31 mouse cellular contexts compared by ENCODE assay signal in genomic region chr3:98934601-98935000, GRCm38 (mm10). TPM values are rescaled to one million over a fixed set of nuclear protein-coding genes. Genes with fewer than 3 reads are reported as not detected.
DNase-seq lines count a peak whose midpoint lies in the region; ATAC-seq and TF ChIP-seq lines count a peak whose summit lies in the region.
"Had no signal": no experiment of that assay in that cellular context is flagged by ENCODE, and none has a peak within 500 bp of the region (broad histone marks: within the 10 kb centered on the region; RNA-seq: fewer than 3 reads in every experiment).

No protein-coding gene starts in this region.

- no peak for TF ChIP-seq CTCF in liver, adult 2 months (IDR thresholded peaks at IDR 0.05; ENCODE audit: low read depth, low read length)
- no peak for TF ChIP-seq CTCF in intestine, postnatal 0 days (IDR thresholded peaks at IDR 0.05; ENCODE audit: low read depth)

- no peaks in the 10 kb centered on the region for H3K36me3 ChIP-seq in kidney, embryonic 15.5 days
- no peaks in the 10 kb centered on the region for H3K36me3 ChIP-seq in liver, adult 2 months (ENCODE audit: control insufficient read depth, insufficient read depth, low read length)
- H3K36me3 ChIP-seq in intestine, embryonic 15.5 days: no peaks in the 10 kb centered on the region
- no peaks in the 10 kb centered on the region for H3K36me3 ChIP-seq in intestine, postnatal 0 days (ENCODE audit: control insufficient read depth, insufficient read depth)
- H3K36me3 ChIP-seq: embryonic facial prominence, embryonic 13.5 days; embryonic facial prominence, embryonic 15.5 days; forebrain, embryonic 10.5 days; forebrain, embryonic 12.5 days; G1E had no signal

- no peaks in the 10 kb centered on the region for H3K27me3 ChIP-seq in kidney, embryonic 15.5 days
- 0 out of 2 replicates have a peak, but pooled peaks cover 2% of the 10 kb centered on the region for H3K27me3 ChIP-seq in liver, adult 2 months (ENCODE audit: control insufficient read depth, insufficient read depth, low read length)
- no peaks in the 10 kb centered on the region for H3K27me3 ChIP-seq in intestine, embryonic 15.5 days (replicated peaks)
- H3K27me3 ChIP-seq in intestine, postnatal 0 days (replicated peaks; ENCODE audit: control insufficient read depth, insufficient read depth, low read length): no peaks in the 10 kb centered on the region
- H3K27me3 ChIP-seq: CH12.LX; embryonic facial prominence, embryonic 13.5 days; embryonic facial prominence, embryonic 15.5 days; forebrain, embryonic 12.5 days; Patski had no signal

- H3K4me2 ChIP-seq in kidney, embryonic 15.5 days: no peak overlapping the region
- no peak overlapping the region for H3K4me2 ChIP-seq in intestine, embryonic 15.5 days (replicated peaks)
- no peak overlapping the region for H3K4me2 ChIP-seq in intestine, postnatal 0 days (replicated peaks; ENCODE audit: low read depth)
- H3K4me2 ChIP-seq: embryonic facial prominence, embryonic 13.5 days; embryonic facial prominence, embryonic 15.5 days; forebrain, embryonic 12.5 days had no signal

- no peak for ATAC-seq in kidney, embryonic 15.5 days (replicated peaks; ENCODE audit: low FRiP score)
- ATAC-seq in intestine, embryonic 15.5 days: peak; percentile 52; the same call in 1 of the 2 replicates
- ATAC-seq in intestine, postnatal 0 days: peak; percentile 57; the same call in 1 of the 2 replicates
- ATAC-seq: activated CD4-positive, CD25-positive, alpha-beta regulatory T cell, adult 4 months; CD4-positive, CD25-positive, alpha-beta regulatory T cell, adult 4 months; forebrain, embryonic 14.5 days; Patski had no signal

- H3K9ac ChIP-seq in kidney, embryonic 15.5 days: no peak overlapping the region
- H3K9ac ChIP-seq in liver, adult 2 months (ENCODE audit: low read depth, low read length): no peak overlapping the region
- H3K9ac ChIP-seq in intestine, embryonic 15.5 days: no peak overlapping the region
- no peak overlapping the region for H3K9ac ChIP-seq in intestine, postnatal 0 days (ENCODE audit: low read depth, low read length)
- H3K9ac ChIP-seq: embryonic facial prominence, embryonic 13.5 days; embryonic facial prominence, embryonic 15.5 days; forebrain, embryonic 12.5 days had no signal

- no peak for TF ChIP-seq POLR2A in liver, adult 2 months (IDR thresholded peaks at IDR 0.05; ENCODE audit: extremely low read depth, insufficient read depth, low read length)

- H3K79me2 ChIP-seq in liver, adult 2 months (ENCODE audit: control insufficient read depth, insufficient read depth, low read length): no peaks in the 10 kb centered on the region

- H3K4me1 ChIP-seq in kidney, embryonic 15.5 days: peaks cover 8% of the 10 kb centered on the region
- H3K4me1 ChIP-seq in liver, adult 2 months (ENCODE audit: control insufficient read depth, insufficient read depth, low read length): peaks cover 18% of the 10 kb centered on the region
- H3K4me1 ChIP-seq in intestine, embryonic 15.5 days (replicated peaks): no peaks in the 10 kb centered on the region
- H3K4me1 ChIP-seq in intestine, postnatal 0 days (replicated peaks; ENCODE audit: control insufficient read depth, insufficient read depth, low read length): peaks cover 9% of the 10 kb centered on the region; the same call in 1 of the 2 replicates
- H3K4me1 ChIP-seq: embryonic facial prominence, embryonic 15.5 days; forebrain, embryonic 12.5 days had no signal

- no peaks in the 10 kb centered on the region for H3K9me3 ChIP-seq in kidney, embryonic 15.5 days (replicated peaks)
- no peaks in the 10 kb centered on the region for H3K9me3 ChIP-seq in intestine, embryonic 15.5 days
- H3K9me3 ChIP-seq in intestine, postnatal 0 days (ENCODE audit: control insufficient read depth): no peaks in the 10 kb centered on the region
- H3K9me3 ChIP-seq: embryonic facial prominence, embryonic 13.5 days; embryonic facial prominence, embryonic 15.5 days; forebrain, embryonic 10.5 days; forebrain, embryonic 12.5 days had no signal

- intact Hi-C loops in heart, postnatal 36 days (cut with DNase I): no loop called here

- 40% methylated on average over 7 of the region's 7 CpGs for WGBS in kidney, embryonic 15.5 days
- 82% methylated on average over 7 of the region's 7 CpGs for WGBS in liver, adult 2 months
- 46% methylated on average over 7 of the region's 7 CpGs for whole genome bisulfite sequencing in intestine, embryonic 15.5 days
- 37% methylated on average over 7 of the region's 7 CpGs for WGBS in intestine, postnatal 0 days

- H3K27ac ChIP-seq in kidney, embryonic 15.5 days: 0 out of 2 replicates have a peak overlapping the region, but pooled peaks have one; percentile 29
- H3K27ac ChIP-seq in liver, adult 2 months (replicated peaks; ENCODE audit: insufficient read depth, low read depth, low read length): no peak overlapping the region
- no peak overlapping the region for H3K27ac ChIP-seq in intestine, embryonic 15.5 days
- no peak overlapping the region for H3K27ac ChIP-seq in intestine, postnatal 0 days (ENCODE audit: low read depth, low read length)
- H3K27ac ChIP-seq: embryonic facial prominence, embryonic 13.5 days; embryonic facial prominence, embryonic 15.5 days; forebrain, embryonic 10.5 days; forebrain, embryonic 12.5 days had no signal

- DNase-seq in kidney, postnatal 36 days: no peak
- peak; percentile 2 for DNase-seq in liver, adult 2 months (ENCODE audit: extremely low read depth, low read depth, low spot score)
- no peak for DNase-seq in liver
- no peak for DNase-seq in heart, postnatal 36 days
- DNase-seq in right cerebral cortex, postnatal 36 days (ENCODE audit: low spot score in 2 of 2): no peak
- DNase-seq: adrenal gland, adult 8-10 months; adrenal gland, postnatal 14 days; adrenal gland, postnatal 36 days; B cell, adult 2 months; cerebellum, adult 18-20 months; cerebellum, adult 8-10 months; cerebellum, adult 9-11 months; cerebellum, postnatal 14 days; cerebellum, postnatal 36 days; embryo, embryonic 11 days had no signal

- H3K4me3 ChIP-seq in kidney, embryonic 15.5 days (replicated peaks): no peak overlapping the region
- H3K4me3 ChIP-seq in liver, adult 2 months (ENCODE audit: insufficient read depth, low read depth, low read length): no peak overlapping the region
- H3K4me3 ChIP-seq in intestine, embryonic 15.5 days (replicated peaks): no peak overlapping the region
- no peak overlapping the region for H3K4me3 ChIP-seq in intestine, postnatal 0 days (ENCODE audit: low read depth, low read length)
- H3K4me3 ChIP-seq: embryonic facial prominence, embryonic 13.5 days; embryonic facial prominence, embryonic 15.5 days; erythroblast, embryonic 14.5 days; forebrain, embryonic 10.5 days; forebrain, embryonic 12.5 days had no signal

RNA-seq across cellular contexts. Expression of gene Hao2, which starts 41.6 kb away (rescaled TPM):
- polyA plus RNA-seq in kidney, embryonic 15.5 days (2015; fragmentation: Nextera tagmentation; extraction: Ambion mirVana): 27.5 and 28.8 TPM in 2 replicates
- total RNA-seq in liver, adult 2 months (2014; rRNA removed): 20.8 and 30.0 TPM in 2 replicates
- 18.7 and 33.7 TPM in 2 replicates for polyA plus RNA-seq in liver, adult 2 months (2012; rRNA removed)
- 34.3 and 37.1 TPM in 2 replicates for polyA plus RNA-seq in intestine, embryonic 15.5 days (2015; fragmentation: Nextera tagmentation; extraction: Ambion mirVana)
- polyA plus RNA-seq in intestine, postnatal 0 days (2015; fragmentation: Nextera tagmentation; extraction: Ambion mirVana): 32.5 and 33.9 TPM in 2 replicates
- total RNA-seq in heart, postnatal 36 days (2021): not detected
- total RNA-seq: CH12.LX; common myeloid progenitor, adult 5-6 weeks; G1E had no signal
- polyA plus RNA-seq: activated CD4-positive, CD25-positive, alpha-beta regulatory T cell, adult 4 months; CD4-positive, CD25-positive, alpha-beta regulatory T cell, adult 4 months; embryonic facial prominence, embryonic 11.5 days; embryonic facial prominence, embryonic 13.5 days; embryonic facial prominence, embryonic 15.5 days; erythroblast, embryonic 14.5 days; forebrain, embryonic 10.5 days; forebrain, embryonic 14.5 days; G1E; Patski had no signal
